Mouse (Mus musculus) spleen, adult 2 months (tissue): ENCODE measurements around the gene Agpat1.

Source experiments
- CTCF ChIP-seq: fragments of 200-500 bp; IDR thresholded peaks from 2 replicates; pipeline ENCODE4 v1.5.1; 2011; ENCODE audit warnings: mild to moderate bottlenecking, inconsistent platforms; ENCODE audit not compliant: insufficient read depth, insufficient read length, insufficient replicate concordance; ENCODE audit errors: extremely low read depth
- POLR2A ChIP-seq: fragments of 200-500 bp; IDR thresholded peaks from 2 replicates; pipeline ENCODE4 v1.6.1; 2011; ENCODE audit warnings: low read depth, low read length, inconsistent platforms

- TF ChIP-seq CTCF (no peak), POLR2A (no peak)
Measured at GRCm38 (mm10) chr17:34649106-34649864, 45.2 kb downstream of the Agpat1 start.
